Mouse (Mus musculus) limb, embryonic 12.5 days (tissue): ENCODE measurements around the gene Fopnl. TPM values are rescaled to one million over a fixed set of nuclear protein-coding genes. Genes with fewer than 3 reads are reported as not detected.

Experiments
- ATAC-seq: fragments of 200-750 bp; cut with Nextera tagmentation; 2 replicates; pipeline ENCODE4 v1.8.0; 2017; ENCODE audit warnings: low read depth, moderate TSS enrichment; ENCODE audit not compliant: insufficient number of reproducible peaks, insufficient read depth, low FRiP score, low TSS enrichment
- H3K27ac ChIP-seq: fragments of 300-500 bp; sonication (generic); 2 replicates; pipeline ENCODE4 v1.5.1; 2016; ENCODE audit warnings: mild to moderate bottlenecking, moderate library complexity
- H3K27me3 ChIP-seq: fragments of 300-500 bp; sonication (generic); 2 replicates; pipeline ENCODE4 v1.6.1; 2016; ENCODE audit warnings: mild to moderate bottlenecking, moderate library complexity
- H3K36me3 ChIP-seq: fragments of 300-500 bp; sonication (generic); 2 replicates; pipeline ENCODE4 v1.6.1; 2016; ENCODE audit warnings: mild to moderate bottlenecking, moderate library complexity
- H3K4me1 ChIP-seq: fragments of 300-500 bp; sonication (generic); replicated peaks from 2 replicates; pipeline ENCODE4 v1.6.1; 2016
- H3K4me2 ChIP-seq: fragments of 300-500 bp; sonication (generic); 2 replicates; pipeline ENCODE4 v1.6.1; 2016; ENCODE audit warnings: mild to moderate bottlenecking, moderate library complexity
- H3K4me3 ChIP-seq: fragments of 300-500 bp; sonication (generic); replicated peaks from 2 replicates; pipeline ENCODE4 v1.5.1; 2016; ENCODE audit warnings: mild to moderate bottlenecking
- H3K9ac ChIP-seq: fragments of 300-500 bp; sonication (generic); replicated peaks from 2 replicates; pipeline ENCODE4 v1.6.1; 2016; ENCODE audit warnings: mild to moderate bottlenecking, moderate library complexity
- H3K9me3 ChIP-seq: fragments of 300-500 bp; sonication (generic); 2 replicates; pipeline ENCODE4 v1.6.1; 2016; ENCODE audit warnings: mild to moderate bottlenecking, moderate library complexity
- WGBS: fragments of 180-500 bp; shearing (Covaris S2); methylation state at CpG from one replicate; pipeline ENCODE4 v1.1.7; 2016; 5-methylcytosine and 5-hydroxymethylcytosine counted together
- polyA plus RNA-seq: library from polyadenylated mRNA; unstranded; fragments of >200 nt; fragmentation: Nextera tagmentation; extraction: Ambion mirVana; gene quantifications from 2 replicates; pipeline ENCODE4 v1.2.1, GENCODE M21; 2016

The Fopnl gene
- 171 and 174 TPM in 2 replicates for polyA plus RNA-seq

- peak; percentile 100 for ATAC-seq
- H3K4me2 ChIP-seq = peak within 1 kb of the TSS; percentile 69
- H3K4me3 ChIP-seq = peak within 1 kb of the TSS; percentile 79
- H3K36me3 ChIP-seq = peaks cover 18% of the 10 kb centered on the region
- H3K4me1 ChIP-seq = peaks cover 15% of the 10 kb centered on the region
- peaks cover 6% of the 10 kb centered on the region; the same call in 1 of the 2 replicates for H3K27me3 ChIP-seq
- H3K9me3 ChIP-seq = no peaks in the 10 kb centered on the region
- WGBS = 5% methylated on average over 51 of the region's 51 CpGs
- peak within 1 kb of the TSS; percentile 81 for H3K9ac ChIP-seq
- peak within 1 kb of the TSS; percentile 79 for H3K27ac ChIP-seq
Measured at GRCm38 (mm10) chr16:14316884-14317876, at the start of gene Fopnl. Fopnl (minus strand) TSS chr16:14317405.

- Histone ChIP-seq H3K36me3 (no peaks in the 10 kb centered on the region), H3K4me1 (peaks cover 22% of the 10 kb centered on the region), H3K27me3 (no peaks in the 10 kb centered on the region), H3K4me3 (no peak overlapping the region), H3K9ac (no peak overlapping the region), H3K9me3 (no peaks in the 10 kb centered on the region), H3K4me2 (no peak overlapping the region), H3K27ac (no peak overlapping the region)
- ATAC-seq = no peak
- 100% methylated on average over 1 of the region's 1 CpGs for WGBS
Measured at GRCm38 (mm10) chr16:14366017-14366416, 48.8 kb upstream of the Fopnl start.

GRCm38 (mm10) chr16:14365457-14365856, 48.3 kb upstream of the Fopnl start:
- Histone ChIP-seq H3K4me2 (no peak overlapping the region), H3K9me3 (no peaks in the 10 kb centered on the region), H3K4me1 (peaks cover 23% of the 10 kb centered on the region), H3K9ac (no peak overlapping the region), H3K36me3 (no peaks in the 10 kb centered on the region), H3K27ac (no peak overlapping the region), H3K4me3 (no peak overlapping the region), H3K27me3 (no peaks in the 10 kb centered on the region)
- ATAC-seq = no peak
- 73% methylated on average over 4 of the region's 4 CpGs for WGBS

- no peak for ATAC-seq
- Histone ChIP-seq H3K4me1 (peaks cover 15% of the 10 kb centered on the region), H3K4me3 (no peak overlapping the region), H3K9ac (no peak overlapping the region), H3K36me3 (no peaks in the 10 kb centered on the region), H3K27ac (no peak overlapping the region), H3K4me2 (no peak overlapping the region), H3K27me3 (no peaks in the 10 kb centered on the region), H3K9me3 (no peaks in the 10 kb centered on the region)
- WGBS = 94% methylated on average over 6 of the region's 6 CpGs
Measured at GRCm38 (mm10) chr16:14364066-14364465, 46.9 kb upstream of the Fopnl start.

- H3K9ac ChIP-seq = no peak overlapping the region
- 89% methylated on average over 3 of the region's 3 CpGs for WGBS
- H3K27me3 ChIP-seq = no peaks in the 10 kb centered on the region
- H3K9me3 ChIP-seq = no peaks in the 10 kb centered on the region
- no peak overlapping the region for H3K4me2 ChIP-seq
- no peak for ATAC-seq
- peaks cover 15% of the 10 kb centered on the region for H3K4me1 ChIP-seq
- no peak overlapping the region for H3K4me3 ChIP-seq
- no peaks in the 10 kb centered on the region for H3K36me3 ChIP-seq
- no peak overlapping the region for H3K27ac ChIP-seq
Measured at GRCm38 (mm10) chr16:14363496-14363895, 46.3 kb upstream of the Fopnl start.

GRCm38 (mm10) chr16:14362099-14362820, 45.1 kb upstream of the Fopnl start:
- no peak for ATAC-seq
- H3K27ac ChIP-seq = no peak overlapping the region
- 32% methylated on average over 7 of the region's 7 CpGs for WGBS

GRCm38 (mm10) chr16:14361362-14362098, 44.3 kb upstream of the Fopnl start, which contains the start of gene Abcc1:
Abcc1 (plus strand) TSS chr16:14361558.
- peak; percentile 95 for ATAC-seq
- no peaks in the 10 kb centered on the region for H3K9me3 ChIP-seq
- H3K9ac ChIP-seq = peak within 1 kb of the TSS; percentile 82
- H3K36me3 ChIP-seq = no peaks in the 10 kb centered on the region
- peak within 1 kb of the TSS; percentile 82 for H3K4me3 ChIP-seq
- peak within 1 kb of the TSS; percentile 86 for H3K4me2 ChIP-seq
- peak within 1 kb of the TSS; percentile 66 for H3K27ac ChIP-seq
- H3K27me3 ChIP-seq = no peaks in the 10 kb centered on the region
- under 1% methylated on average over 44 of the region's 64 CpGs for WGBS
- peaks cover 15% of the 10 kb centered on the region for H3K4me1 ChIP-seq

More at GRCm38 (mm10) chr16:14362099-14362820, 45.1 kb upstream of the Fopnl start:
- no peaks in the 10 kb centered on the region for H3K36me3 ChIP-seq
- H3K4me1 ChIP-seq = peaks cover 15% of the 10 kb centered on the region
- H3K9me3 ChIP-seq = no peaks in the 10 kb centered on the region
- H3K4me3 ChIP-seq = peak overlapping the region; percentile 82
- peak overlapping the region; percentile 86 for H3K4me2 ChIP-seq
- no peaks in the 10 kb centered on the region for H3K27me3 ChIP-seq
- peak overlapping the region; percentile 82 for H3K9ac ChIP-seq

- Histone ChIP-seq H3K4me2 (peak overlapping the region; percentile 86), H3K4me3 (peak overlapping the region; percentile 82), H3K9me3 (no peaks in the 10 kb centered on the region), H3K36me3 (no peaks in the 10 kb centered on the region), H3K9ac (peak overlapping the region; percentile 82), H3K27ac (peak overlapping the region; percentile 66), H3K27me3 (no peaks in the 10 kb centered on the region), H3K4me1 (peaks cover 15% of the 10 kb centered on the region)
- peak; percentile 23; the same call in 1 of the 2 replicates for ATAC-seq
- 4% methylated on average over 7 of the region's 7 CpGs for WGBS
Measured at GRCm38 (mm10) chr16:14360931-14361330, 43.7 kb upstream of the Fopnl start.

- Histone ChIP-seq H3K4me3 (no peak overlapping the region), H3K4me1 (peaks cover 15% of the 10 kb centered on the region), H3K27ac (no peak overlapping the region), H3K4me2 (no peak overlapping the region), H3K9me3 (no peaks in the 10 kb centered on the region), H3K9ac (no peak overlapping the region), H3K36me3 (no peaks in the 10 kb centered on the region), H3K27me3 (no peaks in the 10 kb centered on the region)
- 55% methylated on average over 1 of the region's 1 CpGs for WGBS
- no peak for ATAC-seq
Measured at GRCm38 (mm10) chr16:14358531-14358930, 41.3 kb upstream of the Fopnl start.

- Histone ChIP-seq H3K4me3 (no peak overlapping the region), H3K27ac (no peak overlapping the region), H3K36me3 (no peaks in the 10 kb centered on the region), H3K9ac (no peak overlapping the region), H3K9me3 (no peaks in the 10 kb centered on the region), H3K4me2 (no peak overlapping the region), H3K4me1 (peaks cover 15% of the 10 kb centered on the region), H3K27me3 (no peaks in the 10 kb centered on the region)
- WGBS = 69% methylated on average over 2 of the region's 2 CpGs
- no peak for ATAC-seq
Measured at GRCm38 (mm10) chr16:14357859-14358258, 40.7 kb upstream of the Fopnl start.
